Mouse (Mus musculus): ENCODE measurements at regions not wholly inside any gene's neighbourhood (a gene's known extent, or its start where the extent isn't known, plus 50 kb on each side); places are given as distances from the start of the nearest gene placed in this dataset.

DNA sequence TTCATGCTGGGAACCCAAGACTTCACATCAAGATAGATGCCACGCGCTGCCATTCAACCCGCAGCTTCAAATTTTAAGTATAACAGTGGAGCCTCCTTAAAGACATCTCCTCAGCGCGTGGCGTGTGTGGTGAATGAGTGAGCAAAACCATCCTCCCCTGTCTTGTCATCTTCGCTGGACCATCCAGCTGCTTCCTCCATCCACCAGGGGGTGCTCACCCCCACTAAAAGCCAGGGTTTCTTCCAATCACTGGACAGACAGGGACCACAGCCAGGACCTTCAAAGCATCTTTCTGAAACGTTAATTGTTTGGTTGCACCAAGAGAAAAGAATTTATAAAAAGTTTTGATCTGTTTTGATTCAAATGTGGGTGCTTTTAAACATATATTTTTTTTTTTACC lies 256.8 kb upstream of the Sox11 start:
- no peak for TF ChIP-seq POLR2A (IDR thresholded peaks at IDR 0.05; ENCODE audit: low read depth, low read length)
- peak; percentile 80 for TF ChIP-seq CTCF (conservative IDR thresholded peaks at IDR 0.05; ENCODE audit: insufficient read depth, insufficient read length, low read depth, low read length)
